Comparison of ENCODE assay signal across 8 mouse cellular contexts in the genomic region with DNA sequence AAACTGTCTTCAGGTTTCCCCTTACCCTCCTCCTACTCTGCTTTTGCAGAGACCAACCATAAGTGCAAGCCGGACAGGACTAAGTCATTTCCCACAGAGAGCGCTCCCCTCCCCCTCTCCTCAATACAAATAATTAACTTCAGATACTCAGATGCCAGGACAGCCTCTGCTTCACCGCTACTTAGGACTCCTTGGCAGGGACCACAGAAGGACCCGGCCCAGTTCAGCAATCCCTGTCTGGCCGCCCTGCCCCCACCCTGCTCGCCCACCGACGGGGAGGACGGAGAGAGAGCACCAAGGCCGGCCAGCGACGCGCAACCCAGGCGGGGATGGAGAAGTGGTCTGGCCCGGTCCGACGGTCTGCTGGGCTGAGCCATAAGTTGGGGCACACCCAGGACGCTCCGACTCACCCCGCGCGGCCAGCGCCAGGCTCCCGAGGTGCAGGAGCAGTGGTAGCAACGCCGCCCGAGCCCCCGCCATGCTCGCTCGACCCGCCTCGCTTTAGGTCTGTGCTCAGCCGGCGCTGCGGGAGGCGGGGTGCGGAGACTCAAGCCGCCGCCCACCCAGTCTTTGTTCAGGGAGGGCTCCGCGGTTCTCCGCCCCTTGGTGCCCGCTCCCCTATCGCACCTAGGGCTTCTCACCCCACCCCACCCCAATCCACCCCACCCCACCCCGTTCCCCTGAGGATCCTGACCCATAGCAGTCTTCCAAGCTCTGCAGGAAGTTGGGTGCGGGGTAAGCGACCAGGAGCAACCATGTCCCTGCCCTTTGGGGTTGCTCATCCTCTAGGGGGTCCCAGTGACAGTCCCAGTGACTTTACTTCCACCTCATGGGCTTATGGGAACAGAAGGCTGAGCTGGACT. TPM values are rescaled to one million over a fixed set of nuclear protein-coding genes. Genes with fewer than 3 reads are reported as not detected.
DNase-seq lines count a peak whose midpoint lies in the region; ATAC-seq and TF ChIP-seq lines count a peak whose summit lies in the region.

A gene (minus strand): TSS at position 506 of the 863 bp plus-strand sequence.

- H3K4me1 ChIP-seq in hindbrain, embryonic 11.5 days (replicated peaks; ENCODE audit: control insufficient read depth, insufficient read depth, low read length) = no peaks in the 10 kb centered on the region; the same call in 1 of the 2 replicates
- H3K4me1 ChIP-seq in limb, embryonic 15.5 days = peaks cover 34% of the 10 kb centered on the region
- H3K4me1 ChIP-seq in olfactory bulb, adult 2 months (ENCODE audit: control insufficient read depth, insufficient read depth, low read length) = peaks cover 7% of the 10 kb centered on the region

- peaks cover 24% of the 10 kb centered on the region for H3K27me3 ChIP-seq in hindbrain, embryonic 11.5 days (ENCODE audit: control insufficient read depth, insufficient read depth, low read length)
- H3K27me3 ChIP-seq in limb, embryonic 15.5 days = no peaks in the 10 kb centered on the region

- H3K4me2 ChIP-seq in hindbrain, embryonic 11.5 days (replicated peaks; ENCODE audit: low read depth, low read length) = peak within 1 kb of the TSS; percentile 62
- H3K4me2 ChIP-seq in limb, embryonic 15.5 days = peak within 1 kb of the TSS; percentile 73

- WGBS in hindbrain, embryonic 11.5 days = 1% methylated on average over 38 of the region's 47 CpGs
- whole genome bisulfite sequencing in limb, embryonic 15.5 days = under 1% methylated on average over 47 of the region's 47 CpGs
- 3% methylated on average over 47 of the region's 47 CpGs for WGBS in olfactory bulb, adult 2 months

- no peaks in the 10 kb centered on the region for H3K36me3 ChIP-seq in hindbrain, embryonic 11.5 days (ENCODE audit: control insufficient read depth, insufficient read depth, low read length)
- peaks cover 2% of the 10 kb centered on the region; the same call in 1 of the 2 replicates for H3K36me3 ChIP-seq in limb, embryonic 15.5 days

- no peaks in the 10 kb centered on the region for H3K9me3 ChIP-seq in hindbrain, embryonic 11.5 days (ENCODE audit: control insufficient read depth, low read length)
- H3K9me3 ChIP-seq in limb, embryonic 15.5 days = no peaks in the 10 kb centered on the region

- H3K4me3 ChIP-seq in left cerebral cortex, adult 2 months = peak within 1 kb of the TSS; percentile 37
- H3K4me3 ChIP-seq in hindbrain, embryonic 11.5 days (ENCODE audit: low read depth, low read length) = peak within 1 kb of the TSS; percentile 42
- peak within 1 kb of the TSS; percentile 55 for H3K4me3 ChIP-seq in limb, embryonic 15.5 days
- H3K4me3 ChIP-seq in olfactory bulb, adult 2 months (ENCODE audit: insufficient read depth, low read depth, low read length) = peak within 1 kb of the TSS; percentile 35

- no peak within 1 kb of the TSS for H3K27ac ChIP-seq in left cerebral cortex, adult 2 months
- H3K27ac ChIP-seq in hindbrain, embryonic 11.5 days (ENCODE audit: low read depth, low read length) = no peak within 1 kb of the TSS
- H3K27ac ChIP-seq in limb, embryonic 15.5 days = peak within 1 kb of the TSS; percentile 18; the same call in 1 of the 2 replicates
- no peak within 1 kb of the TSS for H3K27ac ChIP-seq in olfactory bulb, adult 2 months (ENCODE audit: insufficient read depth, low read depth, low read length)

- ATAC-seq in hindbrain, embryonic 11.5 days (ENCODE audit: low FRiP score) = peak; percentile 69
- 0 out of 2 replicates have a peak, but pooled peaks have one; percentile 38 for ATAC-seq in limb, embryonic 15.5 days (ENCODE audit: insufficient number of reproducible peaks, low FRiP score, low TSS enrichment, low read depth)

- peak within 1 kb of the TSS; percentile 54 for H3K9ac ChIP-seq in hindbrain, embryonic 11.5 days (ENCODE audit: low read depth, low read length)
- peak within 1 kb of the TSS; percentile 41 for H3K9ac ChIP-seq in limb, embryonic 15.5 days

- intact Hi-C loops in left cerebral cortex, adult 2 months (cut with DNase I) = no loop called here

- DNase-seq in left cerebral cortex, adult 2 months (ENCODE audit: extremely low spot score in 1 of 2, low spot score in 2 of 2) = no peak
- DNase-seq in left cerebral cortex, adult 9 months (ENCODE audit: low spot score in 2 of 2) = no peak
- peak; percentile 71 for DNase-seq in embryo, embryonic 10.5 days (ENCODE audit: low spot score)
- DNase-seq in hindbrain, embryonic 11.5 days (ENCODE audit: low spot score) = peak; percentile 56
- no peak for DNase-seq in spleen, adult 12 weeks (ENCODE audit: low spot score)
- DNase-seq in cerebellum, adult 11 months = no peak

- no peak for TF ChIP-seq CTCF in left cerebral cortex, adult 2 months (IDR thresholded peaks at IDR 0.05)
- no peak for TF ChIP-seq CTCF in olfactory bulb, adult 2 months (IDR thresholded peaks at IDR 0.05; ENCODE audit: insufficient read depth, low read depth, low read length)

- TF ChIP-seq POLR2A in olfactory bulb, adult 2 months (IDR thresholded peaks at IDR 0.05; ENCODE audit: insufficient read depth, low read depth, low read length) = no peak

RNA-seq across cellular contexts. Expression of the gene that starts here (rescaled TPM):
- total RNA-seq in left cerebral cortex, adult 2 months (2021) = 1 to 10 TPM; 1.1 to 2.2 TPM
- polyA plus RNA-seq in hindbrain, embryonic 11.5 days (2014; fragmentation: Nextera tagmentation; extraction: Ambion mirVana) = 11.3 and 12.9 TPM in 2 replicates
- 25.8 and 26.5 TPM in 2 replicates for polyA plus RNA-seq in limb, embryonic 15.5 days (2015; fragmentation: Nextera tagmentation; extraction: Ambion mirVana)
- polyA plus RNA-seq in olfactory bulb, adult 2 months (2012; ENCODE audit: insufficient read depth, insufficient read length, low replicate concordance, missing spikeins) = not detected in 2 replicates

Comparison
In these comparisons a context has a peak if more than half of its experiments do, and no peak if none do; other contexts are left out.
1. RNA of the gene that starts here (polyA plus RNA-seq): 25.8 to 26.5 TPM in limb, embryonic 15.5 days and 11.3 to 12.9 TPM in hindbrain, embryonic 11.5 days; not detected in olfactory bulb, adult 2 months; every median in the first group is over 10 times any median in the second.
2. DNase-seq: peak in embryo, embryonic 10.5 days (single experiment) and hindbrain, embryonic 11.5 days (single experiment); none in left cerebral cortex, adult 2 months (0 of 2), left cerebral cortex, adult 9 months (0 of 2), spleen, adult 12 weeks (single experiment) and cerebellum, adult 11 months (single experiment).
3. Peak in every context shown above with its lines, with median percentiles within 50 percentile points of each other: H3K4me3 ChIP-seq.